Mouse (Mus musculus) heart, embryonic 12.5 days (tissue): ENCODE results near the gene Smim14. TPM values are rescaled to one million over a fixed set of nuclear protein-coding genes. Genes with fewer than 3 reads are reported as not detected.
A peak's percentile ranks its signal among the peaks of the same experiment; 100 is the strongest.
"Not testable (repeated sequence)": the region's sequence is repeated elsewhere in the genome, so short reads cannot be mapped to it uniquely, and the experiment has no call there.

Experiments
- ATAC-seq: fragments of 200-750 bp; cut with Nextera tagmentation; 2 replicates; pipeline ENCODE4 v1.8.0; 2017; ENCODE audit warnings: moderate TSS enrichment, moderate library complexity; ENCODE audit not compliant: insufficient number of reproducible peaks, low FRiP score
- H3K27ac ChIP-seq: fragments of 300-500 bp; sonication (generic); 2 replicates; pipeline ENCODE4 v1.5.1; 2016; ENCODE audit warnings: mild to moderate bottlenecking, moderate library complexity; ENCODE audit not compliant: poor library complexity, severe bottlenecking
- H3K27me3 ChIP-seq: fragments of 300-500 bp; sonication (generic); replicated peaks from 2 replicates; pipeline ENCODE4 v1.6.1; 2016; ENCODE audit warnings: mild to moderate bottlenecking, moderate library complexity
- H3K36me3 ChIP-seq: fragments of 300-500 bp; sonication (generic); 2 replicates; pipeline ENCODE4 v1.6.1; 2016; ENCODE audit warnings: mild to moderate bottlenecking, moderate library complexity
- H3K4me1 ChIP-seq: fragments of 300-500 bp; sonication (generic); replicated peaks from 2 replicates; pipeline ENCODE4 v1.6.1; 2016; ENCODE audit warnings: mild to moderate bottlenecking
- H3K4me2 ChIP-seq: fragments of 300-500 bp; sonication (generic); 2 replicates; pipeline ENCODE4 v1.6.1; 2016; ENCODE audit warnings: mild to moderate bottlenecking, moderate library complexity
- H3K4me3 ChIP-seq: fragments of 300-500 bp; sonication (generic); 2 replicates; pipeline ENCODE4 v1.5.1; 2016; ENCODE audit warnings: mild to moderate bottlenecking
- H3K9ac ChIP-seq: fragments of 300-500 bp; sonication (generic); 2 replicates; pipeline ENCODE4 v1.6.1; 2016; ENCODE audit warnings: mild to moderate bottlenecking, moderate library complexity
- H3K9me3 ChIP-seq: fragments of 300-500 bp; sonication (generic); replicated peaks from 2 replicates; pipeline ENCODE4 v1.6.1; 2016; ENCODE audit warnings: mild to moderate bottlenecking, moderate library complexity
- WGBS: fragments of 180-500 bp; shearing (Covaris S2); methylation state at CpG from one replicate; pipeline ENCODE4 v1.1.7; 2016; 5-methylcytosine and 5-hydroxymethylcytosine counted together
- polyA plus RNA-seq: library from polyadenylated mRNA; unstranded; fragments of >200 nt; fragmentation: Nextera tagmentation; extraction: Ambion mirVana; gene quantifications from 2 replicates; pipeline ENCODE4 v1.2.1, GENCODE M21; 2016

Smim14 gene
- polyA plus RNA-seq, 1 experiment from 2014 or later = 124 TPM

DNA sequence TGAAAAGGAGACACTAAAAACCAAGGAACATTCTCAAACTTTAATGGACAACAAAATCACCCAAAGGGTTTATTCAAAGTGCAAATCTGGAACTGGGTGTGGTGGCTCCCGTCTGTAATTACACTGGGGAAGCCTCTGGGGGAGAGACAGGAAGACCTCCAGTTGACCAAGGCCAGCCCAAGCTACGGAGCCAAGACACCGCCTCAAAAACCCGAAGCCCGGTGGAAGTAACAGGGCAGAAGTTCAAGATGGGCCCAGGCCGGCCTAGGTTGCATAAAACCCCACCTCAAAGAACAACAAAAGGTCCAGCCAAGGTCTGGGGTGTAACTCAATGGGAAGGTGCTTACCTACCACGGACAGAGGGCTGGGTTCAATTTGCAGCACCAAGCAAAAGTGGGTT lies 48.3 kb downstream of the Smim14 start:
- peaks cover 9% of the 10 kb centered on the region; the same call in 1 of the 2 replicates for H3K36me3 ChIP-seq
- no peak overlapping the region for H3K27ac ChIP-seq
- peaks cover 49% of the 10 kb centered on the region for H3K4me1 ChIP-seq
- H3K9me3 ChIP-seq = no peaks in the 10 kb centered on the region
- 77% methylated on average over 7 of the region's 7 CpGs for WGBS
- H3K4me3 ChIP-seq = no peak overlapping the region
- H3K9ac ChIP-seq = no peak overlapping the region
- no peak overlapping the region for H3K4me2 ChIP-seq
- no peaks in the 10 kb centered on the region for H3K27me3 ChIP-seq
- ATAC-seq = no peak

DNA sequence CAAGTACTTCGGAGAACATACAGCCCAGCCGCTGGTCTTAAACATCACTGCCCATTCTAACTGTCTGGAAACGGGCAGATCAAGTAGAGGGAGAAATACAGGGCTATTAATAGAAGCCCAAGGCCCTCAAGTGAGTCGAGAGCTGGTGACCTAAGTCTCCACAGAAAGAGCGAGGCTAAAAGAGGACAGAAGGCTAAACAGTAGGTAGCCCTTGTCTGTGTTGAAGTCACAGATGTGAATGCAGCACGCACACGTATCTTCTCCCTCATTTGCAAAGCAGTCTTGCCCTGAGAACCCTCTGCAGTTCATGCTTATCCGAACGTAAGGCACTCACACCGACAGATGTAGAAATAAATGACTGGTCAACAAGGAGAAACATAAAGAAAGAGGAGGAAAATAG lies 49.6 kb downstream of the Smim14 start:
- Histone ChIP-seq H3K4me2 (peak overlapping the region; percentile 43), H3K4me3 (no peak overlapping the region), H3K9ac (peak overlapping the region; percentile 21; the same call in 1 of the 2 replicates), H3K36me3 (peaks cover 9% of the 10 kb centered on the region; the same call in 1 of the 2 replicates), H3K9me3 (no peaks in the 10 kb centered on the region), H3K27ac (peak overlapping the region; percentile 96), H3K27me3 (no peaks in the 10 kb centered on the region), H3K4me1 (peaks cover 51% of the 10 kb centered on the region)
- 44% methylated on average over 10 of the region's 10 CpGs for WGBS
- ATAC-seq = no peak

DNA sequence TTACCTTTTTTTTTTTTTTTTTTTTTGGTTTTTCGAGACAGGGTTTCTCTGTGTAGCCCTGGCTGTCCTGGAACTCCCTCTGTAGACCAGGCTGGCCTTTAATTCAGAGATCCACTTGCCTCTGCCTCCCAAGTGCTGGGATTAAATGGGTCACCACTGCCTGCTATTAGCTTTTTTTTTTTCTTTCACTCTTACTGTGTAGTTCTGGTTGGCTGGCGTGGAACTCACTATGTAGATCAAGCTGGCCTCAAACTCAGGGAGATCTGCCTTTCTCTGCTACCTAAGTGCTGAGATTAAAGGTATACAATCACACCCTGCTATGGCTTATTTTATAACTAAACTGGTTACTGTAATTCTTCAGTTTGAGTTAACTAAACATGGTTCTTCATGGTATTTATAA lies 50.5 kb downstream of the Smim14 start:
- Histone ChIP-seq H3K9me3 (no peaks in the 10 kb centered on the region), H3K4me1 (peaks cover 50% of the 10 kb centered on the region), H3K9ac (no peak overlapping the region), H3K4me2 (no peak overlapping the region), H3K4me3 (no peak overlapping the region), H3K27ac (no peak overlapping the region), H3K27me3 (no peaks in the 10 kb centered on the region), H3K36me3 (peaks cover 11% of the 10 kb centered on the region; the same call in 1 of the 2 replicates)
- 77% methylated on average over 2 of the region's 2 CpGs for WGBS
- ATAC-seq = no peak

DNA sequence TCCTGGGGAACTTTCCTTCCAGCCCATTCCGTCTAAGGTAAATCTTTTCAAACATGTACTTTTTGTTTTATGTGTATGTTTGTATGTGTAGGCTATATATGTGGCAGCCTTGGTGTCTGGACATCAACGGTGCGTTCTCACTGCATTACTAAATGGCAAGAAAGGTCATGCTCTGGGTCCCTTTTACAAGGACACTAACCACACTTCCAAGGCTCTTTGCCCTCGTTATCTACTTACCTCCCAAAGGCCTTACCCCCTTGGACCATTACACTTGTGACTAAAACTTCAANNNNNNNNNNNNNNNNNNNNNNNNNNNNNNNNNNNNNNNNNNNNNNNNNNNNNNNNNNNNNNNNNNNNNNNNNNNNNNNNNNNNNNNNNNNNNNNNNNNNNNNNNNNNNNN lies 54.0 kb downstream of the Smim14 start:
- H3K4me3 ChIP-seq = no peak overlapping the region
- H3K4me1 ChIP-seq = peaks cover 34% of the 10 kb centered on the region
- no peak overlapping the region for H3K27ac ChIP-seq
- H3K9ac ChIP-seq = no peak overlapping the region
- H3K4me2 ChIP-seq = no peak overlapping the region
- ATAC-seq = no peak
- no peaks in the 10 kb centered on the region for H3K9me3 ChIP-seq
- H3K36me3 ChIP-seq = 0 out of 2 replicates have a peak, but pooled peaks cover 2% of the 10 kb centered on the region
- WGBS = 83% methylated on average over 4 of the region's 4 CpGs
- H3K27me3 ChIP-seq = no peaks in the 10 kb centered on the region

DNA sequence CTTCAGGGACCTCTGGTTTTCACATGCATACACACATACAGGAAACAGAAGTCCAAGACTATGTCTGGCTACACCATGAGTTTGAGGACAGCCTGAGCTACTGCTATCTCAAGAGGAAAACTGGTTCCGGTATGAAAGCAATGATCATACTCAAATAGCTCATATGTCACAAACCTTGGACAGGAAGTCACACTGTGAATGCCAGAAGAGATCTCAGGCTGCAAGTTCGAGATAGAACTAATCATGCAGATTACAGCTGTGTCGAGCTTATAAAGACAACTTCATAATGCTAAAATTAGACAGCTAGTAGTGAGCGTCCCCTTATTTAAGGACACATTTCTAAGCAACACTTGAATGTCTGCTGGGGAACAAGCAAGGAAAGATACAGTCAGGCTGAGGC lies 56.5 kb downstream of the Smim14 start:
- H3K36me3 ChIP-seq = peaks cover 2% of the 10 kb centered on the region; the same call in 1 of the 2 replicates
- no peak overlapping the region for H3K9ac ChIP-seq
- peak overlapping the region; percentile 81 for H3K27ac ChIP-seq
- H3K9me3 ChIP-seq = no peaks in the 10 kb centered on the region
- ATAC-seq = no peak
- WGBS = 13% methylated on average over 4 of the region's 4 CpGs
- H3K4me2 ChIP-seq = no peak overlapping the region
- H3K27me3 ChIP-seq = no peaks in the 10 kb centered on the region
- H3K4me1 ChIP-seq = peaks cover 26% of the 10 kb centered on the region
- no peak overlapping the region for H3K4me3 ChIP-seq

DNA sequence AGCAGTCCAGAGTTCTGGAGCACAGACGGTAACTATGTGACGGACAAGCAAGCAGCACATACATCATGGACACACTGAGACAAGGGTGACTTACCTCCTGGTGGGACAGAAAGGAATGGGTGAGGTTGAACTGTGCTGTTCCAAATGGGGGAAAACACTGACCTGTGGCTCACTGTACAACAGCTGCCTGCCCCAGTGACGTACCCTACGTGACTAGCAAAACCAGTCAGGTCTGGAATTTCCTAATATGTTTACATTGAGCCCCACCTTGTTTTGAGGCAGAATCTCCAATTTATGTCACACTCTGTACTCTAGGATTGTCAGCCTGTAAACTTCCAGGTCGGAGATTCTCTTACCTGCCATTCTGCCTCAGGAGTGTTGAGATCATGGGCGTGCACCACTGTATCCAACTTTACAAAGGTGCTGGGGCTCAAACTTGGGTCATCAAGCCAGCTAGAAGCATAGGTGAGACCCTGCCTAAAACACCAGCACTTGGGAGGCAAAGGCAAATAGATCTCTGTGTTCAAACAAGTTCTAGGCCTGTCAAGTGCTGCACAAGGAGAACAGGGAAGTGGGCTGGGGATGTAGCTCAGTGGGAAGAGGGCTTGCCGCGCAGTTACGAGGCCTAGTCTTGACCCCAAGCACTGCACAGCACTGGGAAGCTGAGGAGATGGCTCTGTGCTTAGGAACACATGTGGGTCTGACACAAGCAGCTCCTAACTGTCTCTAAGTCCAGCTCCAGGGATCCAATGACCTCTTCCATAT lies 57.1 kb downstream of the Smim14 start:
- Histone ChIP-seq H3K27ac (peak overlapping the region; percentile 81), H3K9ac (no peak overlapping the region), H3K4me3 (no peak overlapping the region), H3K4me2 (no peak overlapping the region), H3K4me1 (peaks cover 26% of the 10 kb centered on the region), H3K9me3 (no peaks in the 10 kb centered on the region), H3K36me3 (peaks cover 2% of the 10 kb centered on the region; the same call in 1 of the 2 replicates), H3K27me3 (no peaks in the 10 kb centered on the region)
- 89% methylated on average over 9 of the region's 9 CpGs for WGBS
- ATAC-seq = no peak

DNA sequence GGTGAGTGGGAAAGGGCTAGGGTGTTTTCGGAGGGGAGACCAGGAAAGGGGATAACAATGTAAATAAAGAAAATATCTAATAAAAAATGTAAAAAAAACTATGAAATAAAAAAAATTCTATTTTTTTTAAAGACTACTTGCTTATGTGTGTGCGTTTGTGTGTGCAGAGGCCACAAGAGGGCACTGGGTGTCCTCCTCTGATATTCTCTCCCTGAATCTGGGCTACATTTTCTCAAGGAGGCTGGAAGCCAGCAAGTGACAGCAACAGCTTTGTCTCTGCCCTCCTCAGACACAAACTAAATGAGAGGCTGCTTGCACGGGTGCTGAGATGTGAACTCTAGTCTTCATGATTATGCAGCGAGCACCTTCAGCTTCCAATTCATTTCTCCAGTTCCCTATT lies 58.8 kb downstream of the Smim14 start:
- Histone ChIP-seq H3K4me2 (no peak overlapping the region), H3K4me3 (no peak overlapping the region), H3K27me3 (no peaks in the 10 kb centered on the region), H3K27ac (no peak overlapping the region), H3K9me3 (no peaks in the 10 kb centered on the region), H3K4me1 (peaks cover 15% of the 10 kb centered on the region), H3K9ac (no peak overlapping the region), H3K36me3 (peaks cover 2% of the 10 kb centered on the region; the same call in 1 of the 2 replicates)
- 74% methylated on average over 4 of the region's 4 CpGs for WGBS
- ATAC-seq = no peak

DNA sequence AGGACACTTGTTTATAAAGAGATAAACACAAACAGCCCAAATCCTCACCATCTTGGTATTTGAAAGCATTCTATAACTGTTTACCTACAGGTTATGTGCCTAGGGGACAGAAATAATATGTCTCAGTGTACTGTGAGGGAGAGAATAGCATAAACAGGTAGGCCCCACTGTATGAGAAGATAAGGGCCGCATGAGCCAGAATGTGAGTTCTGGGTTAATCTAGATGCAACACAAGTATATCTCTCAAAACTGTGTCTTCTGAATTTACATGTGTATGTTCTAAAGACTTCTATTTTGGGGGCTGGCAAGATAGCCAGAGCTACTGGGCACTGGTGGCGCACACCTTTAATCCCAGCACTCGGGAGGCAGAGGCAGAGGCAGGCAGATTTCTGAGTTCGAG lies 60.2 kb downstream of the Smim14 start:
- ATAC-seq, H3K36me3 ChIP-seq, H3K4me3 ChIP-seq, H3K27me3 ChIP-seq, H3K4me2 ChIP-seq, H3K27ac ChIP-seq, H3K9ac ChIP-seq, H3K9me3 ChIP-seq: not testable (repeated sequence)
- H3K4me1 ChIP-seq = peaks cover 14% of the 10 kb centered on the region
- 85% methylated on average over 4 of the region's 4 CpGs for WGBS

DNA sequence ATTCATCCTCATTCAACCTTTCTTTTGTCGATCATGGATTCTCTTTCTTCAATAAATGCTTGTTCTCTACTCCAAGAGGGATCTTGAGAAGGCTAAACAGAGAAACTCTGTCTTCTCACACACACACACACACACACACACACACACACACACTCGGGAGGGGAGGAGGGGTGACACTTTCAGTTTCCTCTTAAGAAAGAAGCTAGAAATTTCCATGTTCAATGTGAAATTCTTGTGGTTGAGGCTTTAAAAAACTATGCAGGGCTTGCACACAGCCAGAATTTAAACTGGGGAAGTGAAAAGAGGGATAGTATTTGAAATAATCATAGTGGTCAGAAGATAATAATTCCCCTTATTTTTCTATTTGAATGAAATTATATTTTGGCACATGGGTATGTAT lies 61.2 kb downstream of the Smim14 start:
- no peak for ATAC-seq
- Histone ChIP-seq H3K4me1 (peaks cover 14% of the 10 kb centered on the region), H3K27ac (no peak overlapping the region), H3K4me3 (no peak overlapping the region), H3K9ac (no peak overlapping the region), H3K4me2 (no peak overlapping the region), H3K36me3 (peaks cover 3% of the 10 kb centered on the region), H3K9me3 (no peaks in the 10 kb centered on the region), H3K27me3 (no peaks in the 10 kb centered on the region)
- whole genome bisulfite sequencing = 72% methylated on average over 2 of the region's 2 CpGs

DNA sequence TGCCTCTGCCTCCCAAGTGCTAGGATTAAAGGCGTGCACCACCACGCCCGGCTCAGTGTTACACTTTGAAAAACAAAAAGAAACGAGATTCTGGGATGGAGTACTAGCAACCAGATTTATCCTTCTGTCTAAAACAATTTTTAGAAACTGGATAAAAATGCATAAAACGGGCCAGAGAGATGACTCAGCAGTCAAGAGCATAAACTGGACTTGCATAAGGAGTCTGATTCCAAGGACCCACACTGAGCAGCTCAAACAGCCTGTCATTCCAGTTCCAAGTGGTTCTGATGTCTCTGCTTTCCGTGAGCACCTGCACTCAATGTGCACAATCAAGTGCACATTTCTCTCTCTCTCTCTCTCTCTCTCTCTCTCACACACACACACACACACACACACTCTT lies 67.2 kb downstream of the Smim14 start:
- no peak overlapping the region for H3K27ac ChIP-seq
- no peaks in the 10 kb centered on the region for H3K4me1 ChIP-seq
- H3K4me3 ChIP-seq = no peak overlapping the region
- H3K9ac ChIP-seq = no peak overlapping the region
- H3K9me3 ChIP-seq = no peaks in the 10 kb centered on the region; the same call in 1 of the 2 replicates
- ATAC-seq = no peak
- WGBS = 89% methylated on average over 6 of the region's 6 CpGs
- H3K4me2 ChIP-seq = no peak overlapping the region
- no peaks in the 10 kb centered on the region for H3K27me3 ChIP-seq
- H3K36me3 ChIP-seq = peaks cover 41% of the 10 kb centered on the region

DNA sequence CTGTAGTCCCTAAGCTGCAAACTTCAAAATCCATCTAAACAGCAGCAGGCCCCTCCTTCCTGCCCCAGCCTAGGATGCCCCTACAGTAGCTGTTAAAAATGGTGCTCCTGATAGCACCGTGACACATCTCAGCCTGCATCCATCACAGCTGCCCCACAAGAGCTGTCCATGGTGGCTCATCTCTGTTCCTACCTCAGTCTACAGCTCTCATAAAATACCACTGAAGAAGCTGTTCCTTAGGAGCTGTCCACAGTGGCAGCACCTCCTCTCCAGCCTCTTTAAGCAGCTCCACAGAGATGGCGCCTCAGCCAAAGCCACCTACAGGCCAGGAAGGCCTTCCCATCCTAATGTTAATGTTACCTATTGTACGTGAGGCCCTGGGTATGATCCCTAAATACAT lies 70.1 kb downstream of the Smim14 start:
- no peak overlapping the region for H3K4me3 ChIP-seq
- no peak overlapping the region for H3K4me2 ChIP-seq
- no peaks in the 10 kb centered on the region for H3K4me1 ChIP-seq
- H3K27me3 ChIP-seq = no peaks in the 10 kb centered on the region
- no peaks in the 10 kb centered on the region; the same call in 1 of the 2 replicates for H3K9me3 ChIP-seq
- H3K36me3 ChIP-seq = peaks cover 47% of the 10 kb centered on the region
- no peak overlapping the region for H3K9ac ChIP-seq
- no peak; the same call in 1 of the 2 replicates for ATAC-seq
- H3K27ac ChIP-seq = no peak overlapping the region
- WGBS = 58% methylated on average over 3 of the region's 3 CpGs

DNA sequence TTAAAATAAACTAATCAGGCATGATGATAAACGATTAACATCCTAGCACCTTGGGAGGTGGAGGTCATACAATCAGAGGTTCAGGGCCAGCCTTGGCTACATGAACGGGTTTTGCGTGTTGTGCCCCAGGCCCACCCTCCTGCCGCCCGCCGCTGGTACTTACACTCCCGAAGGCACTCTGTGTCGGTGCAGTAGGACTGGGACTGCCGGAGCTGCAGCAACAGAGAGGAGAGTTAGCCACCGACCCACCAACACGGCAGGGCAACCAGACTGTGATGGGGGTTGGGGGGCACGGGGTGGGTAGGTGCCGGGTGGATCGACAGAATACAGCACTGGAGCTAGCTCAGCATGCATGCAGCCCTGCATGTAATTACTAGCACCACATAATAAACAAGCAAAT lies 76.6 kb downstream of the Smim14 start:
- Histone ChIP-seq H3K4me2 (no peak overlapping the region), H3K36me3 (peaks cover 20% of the 10 kb centered on the region), H3K9me3 (no peaks in the 10 kb centered on the region), H3K9ac (no peak overlapping the region), H3K27me3 (no peaks in the 10 kb centered on the region), H3K4me1 (peaks cover 45% of the 10 kb centered on the region), H3K4me3 (no peak overlapping the region), H3K27ac (no peak overlapping the region)
- WGBS = 89% methylated on average over 14 of the region's 14 CpGs
- no peak for ATAC-seq
